In the genomic region with DNA sequence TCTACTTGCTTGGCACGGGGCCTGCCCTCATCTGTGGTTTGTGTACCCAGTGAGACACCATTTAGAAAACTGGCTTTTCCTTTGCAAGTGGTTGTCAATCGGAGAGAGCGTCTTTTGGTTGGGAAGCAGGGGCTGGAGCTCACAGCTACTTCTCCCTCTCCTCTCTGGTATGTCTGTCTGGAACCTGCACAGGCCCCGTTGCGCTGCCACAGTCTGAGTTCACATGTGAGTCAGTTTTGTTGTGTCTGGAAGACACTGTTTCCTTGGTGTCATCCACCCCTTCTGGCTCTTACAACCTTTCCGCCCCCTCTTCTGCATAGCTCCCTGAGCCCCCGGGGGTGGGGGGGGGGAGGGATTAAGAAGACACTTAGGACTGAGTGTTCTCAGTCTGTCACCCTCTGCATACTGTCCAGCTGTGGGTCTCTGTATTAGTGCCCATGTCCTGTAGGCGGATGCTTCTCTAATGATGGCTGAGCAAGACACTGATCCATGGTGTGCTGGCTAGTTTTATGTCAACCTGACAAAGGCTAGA, we compare ENCODE assay signal across 13 mouse cellular contexts.
"Had no signal": no experiment of that assay in that cellular context is flagged by ENCODE, and none has a peak within 500 bp of the region (broad histone marks: within the 10 kb centered on the region; RNA-seq: fewer than 3 reads in every experiment).

No protein-coding gene starts in this region.

- H3K9ac ChIP-seq: liver, embryonic 15.5 days; lung, embryonic 15.5 days; midbrain, embryonic 13.5 days; neural tube, embryonic 12.5 days; stomach, embryonic 15.5 days had no signal

- H3K9me3 ChIP-seq: limb, embryonic 10.5 days; liver, embryonic 15.5 days; lung, embryonic 15.5 days; midbrain, embryonic 13.5 days; neural tube, embryonic 12.5 days; stomach, embryonic 15.5 days had no signal

- H3K4me2 ChIP-seq: liver, embryonic 11.5 days; liver, embryonic 15.5 days; lung, embryonic 15.5 days; midbrain, embryonic 13.5 days; neural tube, embryonic 12.5 days; stomach, embryonic 15.5 days had no signal

- H3K4me3 ChIP-seq: limb, embryonic 10.5 days; liver, embryonic 15.5 days; lung, embryonic 15.5 days; midbrain, embryonic 13.5 days; neural tube, embryonic 12.5 days; stomach, embryonic 15.5 days had no signal

- DNase-seq: kidney, adult 8-10 months; kidney, postnatal 36 days; lung, postnatal 36 days; thymus, postnatal 36 days had no signal

- H3K4me1 ChIP-seq: limb, embryonic 10.5 days; liver, embryonic 15.5 days; lung, embryonic 15.5 days; neural tube, embryonic 12.5 days; stomach, embryonic 15.5 days had no signal

- H3K27me3 ChIP-seq: liver, embryonic 15.5 days; lung, embryonic 15.5 days; midbrain, embryonic 13.5 days; neural tube, embryonic 12.5 days; stomach, embryonic 15.5 days had no signal

- H3K36me3 ChIP-seq: liver, embryonic 15.5 days had no signal

- ATAC-seq: intestine, postnatal 0 days; midbrain, embryonic 13.5 days had no signal

- H3K27ac ChIP-seq: kidney, postnatal 0 days; limb, embryonic 10.5 days; liver, embryonic 15.5 days; lung, embryonic 15.5 days; midbrain, embryonic 13.5 days; neural tube, embryonic 12.5 days; stomach, embryonic 15.5 days had no signal
